Mouse (Mus musculus) lung, adult 2 months (tissue): ENCODE data around the gene Adcy1. TPM values are rescaled to one million over a fixed set of nuclear protein-coding genes. Genes with fewer than 3 reads are reported as not detected.
"Not testable (repeated sequence)": the region's sequence is repeated elsewhere in the genome, so short reads cannot be mapped to it uniquely, and the experiment has no call there.

Experiments
- DNase-seq: peaks from one replicate; pipeline ENCODE4 v3.0.0; 2022
- H3K4me1 ChIP-seq: fragments of 200-500 bp; 2 replicates; pipeline ENCODE4 v1.6.1; 2011; ENCODE audit warnings: low read length; ENCODE audit not compliant: control insufficient read depth, insufficient read depth
- H3K4me3 ChIP-seq: fragments of 200-500 bp; replicated peaks from 2 replicates; pipeline ENCODE3; 2011; ENCODE audit warnings: low read depth, mild to moderate bottlenecking, control low read depth, low read length; ENCODE audit errors: extremely low read depth
- CTCF ChIP-seq: fragments of 200-500 bp; IDR thresholded peaks from 2 replicates; pipeline ENCODE4 v1.5.1; 2011; ENCODE audit warnings: mild to moderate bottlenecking, low read length, control low read depth; ENCODE audit not compliant: insufficient read depth
- POLR2A ChIP-seq: fragments of 200-500 bp; IDR thresholded peaks from 2 replicates; pipeline ENCODE4 v1.6.1; 2011; ENCODE audit warnings: low read depth, mild to moderate bottlenecking, control low read depth, low read length, borderline replicate concordance; ENCODE audit errors: extremely low read depth
- WGBS: fragments of 180-500 bp; shearing (Covaris S2); methylation state at CpG from one replicate; pipeline ENCODE4 v1.1.7; 2018; 5-methylcytosine and 5-hydroxymethylcytosine counted together
- polyA plus RNA-seq: library from polyadenylated mRNA; depleted of rRNA; stranded (reverse); fragments of >200 nt; gene quantifications from 2 replicates; pipeline ENCODE4 v1.2.3, GENCODE M21; 2012; rRNA removed

The Adcy1 gene
- polyA plus RNA-seq, 1 experiment, result 1.3 TPM

- no peak for TF ChIP-seq POLR2A
- TF ChIP-seq CTCF, result peak; percentile 51; the same call in 1 of the 2 replicates
- DNase-seq, result peak; percentile 51
- 11% methylated on average over 8 of the region's 8 CpGs for WGBS
- Histone ChIP-seq H3K4me1 (peaks cover 2% of the 10 kb centered on the region; the same call in 1 of the 2 replicates), H3K4me3 (no peak overlapping the region)
Measured at GRCm38 (mm10) chr11:7215703-7216102, 152.4 kb downstream of the Adcy1 start.

DNA sequence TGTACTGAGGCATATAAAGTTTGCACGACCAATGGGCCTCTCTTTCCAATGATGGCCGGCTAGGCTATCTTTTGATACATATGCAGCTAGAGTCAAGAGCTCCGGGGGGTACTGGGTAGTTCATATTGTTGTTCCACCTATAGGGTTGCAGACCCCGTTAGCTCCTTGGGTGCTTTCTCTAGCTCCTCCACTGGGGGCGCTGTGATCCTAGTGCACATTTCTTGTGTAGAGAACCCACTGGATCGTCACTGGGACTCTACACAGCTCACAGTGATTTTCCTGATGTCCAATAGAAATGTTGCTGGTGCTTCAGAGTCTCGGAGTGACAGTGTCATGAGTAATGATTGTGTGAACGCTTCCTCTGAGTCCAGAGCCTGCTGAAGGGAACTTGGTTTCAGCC lies 158.5 kb downstream of the Adcy1 start:
- H3K4me1 ChIP-seq, DNase-seq, H3K4me3 ChIP-seq: not testable (repeated sequence)
- WGBS, result 70% methylated on average over 8 of the region's 8 CpGs

- Histone ChIP-seq H3K4me1 (no peaks in the 10 kb centered on the region; the same call in 1 of the 2 replicates), H3K4me3 (no peak overlapping the region)
- TF ChIP-seq POLR2A, result no peak
- no peak for TF ChIP-seq CTCF
- 66% methylated on average over 2 of the region's 2 CpGs for WGBS
- DNase-seq, result no peak
Measured at GRCm38 (mm10) chr11:7226200-7226599, 162.9 kb downstream of the Adcy1 start.

GRCm38 (mm10) chr11:7226810-7227550 lies 163.7 kb downstream of the Adcy1 start:
- no peak for DNase-seq
- no peak for TF ChIP-seq CTCF
- TF ChIP-seq POLR2A, result no peak
- Histone ChIP-seq H3K4me3 (no peak overlapping the region), H3K4me1 (no peaks in the 10 kb centered on the region; the same call in 1 of the 2 replicates)
- 65% methylated on average over 7 of the region's 7 CpGs for WGBS

DNA sequence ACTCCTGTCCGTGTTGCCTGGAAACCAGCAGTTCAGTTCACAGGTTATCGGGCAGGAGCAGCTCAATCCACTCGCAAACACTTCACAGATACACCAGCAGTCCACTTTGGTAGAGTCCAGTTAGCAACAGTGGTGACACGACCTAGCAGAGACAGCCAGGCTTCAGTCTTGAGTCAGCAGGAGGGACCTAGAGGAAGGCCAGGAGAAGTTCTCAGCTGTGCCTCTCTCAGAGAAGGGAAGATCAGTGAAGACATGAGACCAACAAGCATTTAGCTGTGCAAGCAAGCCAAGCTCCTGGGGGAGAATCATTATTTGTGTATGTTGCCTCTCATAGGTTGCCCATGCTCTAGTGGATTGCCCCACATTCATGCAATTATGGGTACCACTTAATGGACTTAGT lies 164.8 kb downstream of the Adcy1 start:
- DNase-seq, result no peak
- H3K4me1 ChIP-seq, result no peaks in the 10 kb centered on the region; the same call in 1 of the 2 replicates
- H3K4me3 ChIP-seq, result no peak overlapping the region
- TF ChIP-seq CTCF (no peak), POLR2A (no peak)
- WGBS, result 67% methylated on average over 4 of the region's 4 CpGs

Other genes starting within 250 kb of the Adcy1 start
- gene Gm11983, start 225.8 kb upstream of the Adcy1 start, polyA plus RNA-seq, result not detected in 2 replicates
- gene Gm11985, start 125.1 kb downstream of the Adcy1 start, polyA plus RNA-seq, result not detected in 2 replicates
- 0.07 TPM in 1 of 2 replicates, not detected in the other for gene Igfbp1, start 134.3 kb downstream of the Adcy1 start, polyA plus RNA-seq
- gene Igfbp3, start 150.4 kb downstream of the Adcy1 start, polyA plus RNA-seq, result 55.2 and 113 TPM in 2 replicates